Mouse (Mus musculus) limb, embryonic 10.5 days (tissue): ENCODE measurements around the gene Ncoa7. TPM values are rescaled to one million over a fixed set of nuclear protein-coding genes. Genes with fewer than 3 reads are reported as not detected.

Source experiments
- DNase-seq: peaks from one replicate; pipeline ENCODE4 v3.0.0-alpha.2; 2017; ENCODE audit warnings: low spot score
- H3K27ac ChIP-seq: fragments of 300-500 bp; sonication (generic); 2 replicates; pipeline ENCODE4 v1.5.1; 2016; ENCODE audit warnings: mild to moderate bottlenecking
- H3K27me3 ChIP-seq: fragments of 300-500 bp; sonication (generic); 2 replicates; pipeline ENCODE4 v1.6.1; 2016; ENCODE audit warnings: low read depth, mild to moderate bottlenecking; ENCODE audit not compliant: poor library complexity, severe bottlenecking
- H3K36me3 ChIP-seq: fragments of 300-500 bp; sonication (generic); 2 replicates; pipeline ENCODE4 v1.6.1; 2016; ENCODE audit warnings: mild to moderate bottlenecking, moderate library complexity
- H3K4me1 ChIP-seq: fragments of 300-500 bp; sonication (generic); 2 replicates; pipeline ENCODE4 v1.6.1; 2016
- H3K4me3 ChIP-seq: fragments of 300-500 bp; sonication (generic); 2 replicates; pipeline ENCODE4 v1.5.1; 2016; ENCODE audit warnings: mild to moderate bottlenecking, moderate library complexity
- H3K9me3 ChIP-seq: fragments of 300-500 bp; sonication (generic); replicated peaks from 2 replicates; pipeline ENCODE4 v1.6.1; 2016; ENCODE audit warnings: mild to moderate bottlenecking
- WGBS: fragments of 180-500 bp; shearing (Covaris S2); methylation state at CpG from one replicate; pipeline ENCODE4 v1.1.7; 2016; 5-methylcytosine and 5-hydroxymethylcytosine counted together
- polyA plus RNA-seq: library from polyadenylated mRNA; unstranded; fragments of >200 nt; fragmentation: Nextera tagmentation; extraction: Ambion mirVana; gene quantifications from 2 replicates; pipeline ENCODE4 v1.2.1, GENCODE M21; 2016

Ncoa7 gene
- 6.2 and 8.2 TPM in 2 replicates for polyA plus RNA-seq

GRCm38 (mm10) chr10:30802681-30803586 lies at the start of gene Ncoa7:
Gene Ncoa7, minus strand, starts transcription at chr10:30803326.
- Histone ChIP-seq H3K27me3 (no peaks in the 10 kb centered on the region), H3K4me1 (peaks cover 17% of the 10 kb centered on the region), H3K9me3 (no peaks in the 10 kb centered on the region), H3K4me3 (peak within 1 kb of the TSS; percentile 89), H3K27ac (peak within 1 kb of the TSS; percentile 98), H3K36me3 (no peaks in the 10 kb centered on the region)
- peak; percentile 88 for DNase-seq
- WGBS = under 1% methylated on average over 86 of the region's 89 CpGs

GRCm38 (mm10) chr10:30845101-30845825 lies 42.1 kb upstream of the Ncoa7 start:
- DNase-seq = no peak
- H3K9me3 ChIP-seq = no peaks in the 10 kb centered on the region
- no peak overlapping the region for H3K4me3 ChIP-seq
- H3K4me1 ChIP-seq = peaks cover 43% of the 10 kb centered on the region
- no peaks in the 10 kb centered on the region for H3K36me3 ChIP-seq
- 12% methylated on average over 13 of the region's 13 CpGs for WGBS
- H3K27me3 ChIP-seq = peaks cover 48% of the 10 kb centered on the region
- H3K27ac ChIP-seq = no peak overlapping the region

GRCm38 (mm10) chr10:30844191-30845010 lies 41.3 kb upstream of the Ncoa7 start:
- H3K36me3 ChIP-seq = no peaks in the 10 kb centered on the region
- WGBS = 2% methylated on average over 30 of the region's 30 CpGs
- H3K4me1 ChIP-seq = peaks cover 43% of the 10 kb centered on the region
- peak overlapping the region; percentile 67 for H3K4me3 ChIP-seq
- H3K27me3 ChIP-seq = peaks cover 50% of the 10 kb centered on the region
- peak overlapping the region; percentile 83 for H3K27ac ChIP-seq
- no peaks in the 10 kb centered on the region for H3K9me3 ChIP-seq
- peak; percentile 69 for DNase-seq

GRCm38 (mm10) chr10:30843438-30844190 lies 40.5 kb upstream of the Ncoa7 start:
- Histone ChIP-seq H3K36me3 (no peaks in the 10 kb centered on the region), H3K4me3 (peak overlapping the region; percentile 67), H3K27ac (peak overlapping the region; percentile 83), H3K4me1 (peaks cover 43% of the 10 kb centered on the region), H3K9me3 (no peaks in the 10 kb centered on the region), H3K27me3 (peaks cover 55% of the 10 kb centered on the region)
- peak; percentile 57 for DNase-seq
- WGBS = under 1% methylated on average over 21 of the region's 21 CpGs

- Histone ChIP-seq H3K27ac (peak within 1 kb of the TSS; percentile 83), H3K4me1 (peaks cover 43% of the 10 kb centered on the region), H3K4me3 (peak within 1 kb of the TSS; percentile 67), H3K27me3 (peaks cover 55% of the 10 kb centered on the region), H3K9me3 (no peaks in the 10 kb centered on the region), H3K36me3 (no peaks in the 10 kb centered on the region)
- under 1% methylated on average over 70 of the region's 70 CpGs for WGBS
- peak; percentile 99 for DNase-seq
Measured at GRCm38 (mm10) chr10:30842643-30843437, 39.7 kb upstream of the Ncoa7 start, which contains the start of gene Hey2. Gene Hey2, minus strand, starts transcription at chr10:30842801.

GRCm38 (mm10) chr10:30842228-30842627 lies 39.1 kb upstream of the Ncoa7 start:
- Histone ChIP-seq H3K4me3 (peak overlapping the region; percentile 67), H3K27me3 (peaks cover 55% of the 10 kb centered on the region), H3K27ac (peak overlapping the region; percentile 70), H3K4me1 (peaks cover 43% of the 10 kb centered on the region), H3K36me3 (no peaks in the 10 kb centered on the region), H3K9me3 (no peaks in the 10 kb centered on the region)
- under 1% methylated on average over 29 of the region's 29 CpGs for WGBS
- DNase-seq = no peak

- H3K4me3 ChIP-seq = no peak overlapping the region
- no peaks in the 10 kb centered on the region for H3K9me3 ChIP-seq
- no peak overlapping the region for H3K27ac ChIP-seq
- peaks cover 37% of the 10 kb centered on the region for H3K4me1 ChIP-seq
- H3K27me3 ChIP-seq = peaks cover 47% of the 10 kb centered on the region
- DNase-seq = no peak
- no peaks in the 10 kb centered on the region for H3K36me3 ChIP-seq
- 80% methylated on average over 5 of the region's 5 CpGs for WGBS
Measured at GRCm38 (mm10) chr10:30840824-30841223, 37.7 kb upstream of the Ncoa7 start.

GRCm38 (mm10) chr10:30838188-30838587 lies 35.1 kb upstream of the Ncoa7 start:
- H3K27ac ChIP-seq = no peak overlapping the region
- H3K4me3 ChIP-seq = no peak overlapping the region
- no peaks in the 10 kb centered on the region for H3K36me3 ChIP-seq
- peaks cover 29% of the 10 kb centered on the region for H3K27me3 ChIP-seq
- 7% methylated on average over 1 of the region's 1 CpGs for whole genome bisulfite sequencing
- H3K4me1 ChIP-seq = peaks cover 13% of the 10 kb centered on the region
- no peak for DNase-seq
- no peaks in the 10 kb centered on the region for H3K9me3 ChIP-seq

GRCm38 (mm10) chr10:30825049-30825448 lies 21.9 kb upstream of the Ncoa7 start:
- Histone ChIP-seq H3K4me1 (no peaks in the 10 kb centered on the region), H3K27ac (no peak overlapping the region), H3K36me3 (no peaks in the 10 kb centered on the region), H3K27me3 (no peaks in the 10 kb centered on the region), H3K9me3 (no peaks in the 10 kb centered on the region), H3K4me3 (no peak overlapping the region)
- DNase-seq = no peak
- WGBS = 13% methylated on average over 1 of the region's 1 CpGs

GRCm38 (mm10) chr10:30810967-30811293 lies 7.8 kb upstream of the Ncoa7 start:
- H3K27me3 ChIP-seq = no peaks in the 10 kb centered on the region
- no peaks in the 10 kb centered on the region for H3K36me3 ChIP-seq
- peak; percentile 70 for DNase-seq
- H3K9me3 ChIP-seq = no peaks in the 10 kb centered on the region
- peak overlapping the region; percentile 40 for H3K4me3 ChIP-seq
- no peaks in the 10 kb centered on the region for H3K4me1 ChIP-seq
- 15% methylated on average over 11 of the region's 11 CpGs for WGBS
- no peak overlapping the region for H3K27ac ChIP-seq

- WGBS = 57% methylated on average over 9 of the region's 9 CpGs
- Histone ChIP-seq H3K4me1 (no peaks in the 10 kb centered on the region), H3K9me3 (no peaks in the 10 kb centered on the region), H3K36me3 (no peaks in the 10 kb centered on the region), H3K4me3 (peak overlapping the region; percentile 40), H3K27me3 (no peaks in the 10 kb centered on the region), H3K27ac (no peak overlapping the region)
- no peak for DNase-seq
Measured at GRCm38 (mm10) chr10:30810247-30810966, 7.3 kb upstream of the Ncoa7 start.
